Mouse (Mus musculus): ENCODE results near the gene Rassf4. TPM values are rescaled to one million over a fixed set of nuclear protein-coding genes. Genes with fewer than 3 reads are reported as not detected.

Rassf4 gene
- polyA plus RNA-seq, 1 experiment from 2014 or later, result 6.1 TPM

DNA sequence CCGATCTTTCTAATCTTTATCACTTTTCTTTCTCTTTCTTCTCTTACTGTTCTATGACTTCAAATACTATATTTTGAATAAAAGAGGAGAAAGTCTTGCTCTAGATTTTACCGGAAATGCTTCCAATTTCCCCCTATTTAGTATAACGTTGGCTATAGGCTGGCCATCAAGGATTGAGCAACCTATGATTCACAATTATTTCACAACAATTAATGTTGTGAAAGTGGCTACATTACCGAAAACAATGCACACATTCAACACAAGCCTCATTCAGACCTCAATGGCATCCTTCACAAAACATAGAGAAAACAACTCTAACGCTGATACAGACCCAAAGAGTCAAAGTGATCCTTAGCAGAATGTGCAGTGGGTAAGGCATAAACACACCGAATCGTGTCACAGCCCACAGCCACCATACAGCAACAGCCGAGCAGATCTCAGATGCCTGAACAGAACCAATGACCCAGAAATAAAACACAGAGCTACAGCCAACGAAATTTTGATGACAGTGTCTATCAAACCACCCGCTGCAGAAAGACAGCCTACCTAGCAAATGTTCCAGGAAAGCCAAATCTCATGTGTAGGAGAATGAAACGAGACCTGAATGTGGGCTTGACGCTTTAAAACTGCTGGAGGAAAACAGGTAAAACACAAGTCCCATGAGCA lies 7.5 kb downstream of the Rassf4 start:
- no peaks in the 10 kb centered on the region for H3K36me3 ChIP-seq (ENCODE audit: insufficient read depth, low read length)
- H3K27ac ChIP-seq (ENCODE audit: low read length), result no peak overlapping the region
- H3K4me3 ChIP-seq (ENCODE audit: low read length), result no peak overlapping the region
- peaks cover 10% of the 10 kb centered on the region; the same call in 1 of the 2 replicates for H3K4me1 ChIP-seq (ENCODE audit: insufficient read depth, low read length)
- no peaks in the 10 kb centered on the region for H3K9me3 ChIP-seq (ENCODE audit: low read length)
- 77% methylated on average over 12 of the region's 12 CpGs for WGBS
- ATAC-seq (ENCODE audit: low FRiP score, low TSS enrichment), result no peak
- no peak overlapping the region for H3K9ac ChIP-seq (replicated peaks; ENCODE audit: low read length)
- H3K27me3 ChIP-seq (ENCODE audit: insufficient read depth, low read length), result no peaks in the 10 kb centered on the region
- no peak overlapping the region for H3K4me2 ChIP-seq (replicated peaks; ENCODE audit: low read depth, low read length)

DNA sequence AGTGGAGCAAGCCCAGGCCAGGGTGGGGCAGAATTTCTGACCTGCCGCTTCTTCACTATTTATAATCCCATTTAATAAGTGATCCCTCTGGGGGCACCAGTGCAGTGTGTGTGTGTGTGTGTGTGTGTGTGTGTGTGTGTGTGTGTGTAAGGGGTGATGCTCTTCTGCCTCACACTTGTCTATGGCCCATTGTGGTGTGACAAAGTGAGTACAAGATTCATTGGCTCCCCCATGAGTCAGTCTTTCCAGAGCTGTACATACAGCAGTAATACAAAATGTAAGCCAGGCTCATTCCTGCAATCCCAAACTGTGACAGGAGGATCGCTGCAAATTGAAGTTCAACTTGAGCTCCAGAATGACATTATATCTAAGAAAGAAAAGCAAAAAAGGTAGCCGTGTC lies 8.9 kb downstream of the Rassf4 start:
- 55% methylated on average over 3 of the region's 3 CpGs for WGBS
- no peaks in the 10 kb centered on the region for H3K4me1 ChIP-seq (ENCODE audit: insufficient read depth, low read length)
- H3K27ac ChIP-seq (ENCODE audit: low read length), result no peak overlapping the region
- no peak overlapping the region for H3K9ac ChIP-seq (replicated peaks; ENCODE audit: low read length)
- no peak overlapping the region for H3K4me2 ChIP-seq (replicated peaks; ENCODE audit: low read depth, low read length)
- H3K27me3 ChIP-seq (ENCODE audit: insufficient read depth, low read length), result no peaks in the 10 kb centered on the region
- H3K4me3 ChIP-seq (ENCODE audit: low read length), result no peak overlapping the region
- H3K9me3 ChIP-seq (ENCODE audit: low read length), result no peaks in the 10 kb centered on the region
- ATAC-seq (ENCODE audit: low FRiP score, low TSS enrichment), result no peak
- H3K36me3 ChIP-seq (ENCODE audit: insufficient read depth, low read length), result no peaks in the 10 kb centered on the region

DNA sequence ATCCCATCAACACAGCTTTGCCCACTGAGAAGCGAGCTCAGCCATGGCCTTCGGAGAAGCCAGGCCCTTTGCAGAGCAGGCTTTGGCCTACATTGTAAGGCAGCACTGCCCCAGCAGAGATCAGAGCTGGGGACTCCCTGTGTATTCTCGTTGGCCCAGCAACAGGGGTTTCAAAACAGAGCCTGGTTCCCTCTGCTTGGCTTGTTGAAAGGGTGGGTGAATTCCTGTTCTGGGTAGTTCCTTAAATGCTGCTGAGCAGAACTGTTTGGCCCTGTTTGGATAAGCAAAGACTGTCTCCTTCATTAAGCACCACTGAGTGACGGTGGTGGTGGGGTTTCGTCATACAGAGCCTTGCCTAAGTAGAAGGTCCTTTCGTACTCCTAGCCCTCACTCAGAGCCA lies 9.7 kb downstream of the Rassf4 start:
- no peaks in the 10 kb centered on the region for H3K4me1 ChIP-seq (ENCODE audit: insufficient read depth, low read length)
- no peak overlapping the region for H3K9ac ChIP-seq (replicated peaks; ENCODE audit: low read length)
- no peak overlapping the region for H3K4me3 ChIP-seq (ENCODE audit: low read length)
- H3K27me3 ChIP-seq (ENCODE audit: insufficient read depth, low read length), result no peaks in the 10 kb centered on the region
- no peaks in the 10 kb centered on the region for H3K9me3 ChIP-seq (ENCODE audit: low read length)
- H3K36me3 ChIP-seq (ENCODE audit: insufficient read depth, low read length), result no peaks in the 10 kb centered on the region
- no peak overlapping the region for H3K4me2 ChIP-seq (replicated peaks; ENCODE audit: low read depth, low read length)
- 86% methylated on average over 6 of the region's 6 CpGs for WGBS
- no peak overlapping the region for H3K27ac ChIP-seq (ENCODE audit: low read length)
- ATAC-seq (ENCODE audit: low FRiP score, low TSS enrichment), result no peak

DNA sequence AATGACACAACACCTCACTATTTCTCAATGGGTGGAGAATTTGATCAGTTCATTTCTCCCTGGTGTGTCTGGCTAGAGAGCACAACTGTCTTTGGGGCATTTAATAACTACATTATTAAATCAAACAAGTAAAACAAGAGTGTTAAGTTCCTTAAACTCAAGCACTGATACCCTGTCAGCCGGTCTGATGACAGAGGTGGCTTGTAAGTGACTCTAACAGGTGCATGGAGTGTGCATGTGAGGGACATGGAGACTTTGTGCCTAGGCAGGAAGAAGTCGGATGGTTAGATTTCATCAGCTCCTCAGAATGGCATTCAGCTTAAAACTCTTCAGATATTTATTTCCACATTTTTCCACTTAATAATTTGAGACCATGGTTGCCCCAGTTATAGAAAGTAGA lies 10.4 kb downstream of the Rassf4 start:
- no peaks in the 10 kb centered on the region for H3K4me1 ChIP-seq (ENCODE audit: insufficient read depth, low read length)
- no peaks in the 10 kb centered on the region for H3K9me3 ChIP-seq (ENCODE audit: low read length)
- H3K4me3 ChIP-seq (ENCODE audit: low read length), result no peak overlapping the region
- no peak for ATAC-seq (ENCODE audit: low FRiP score, low TSS enrichment)
- no peak overlapping the region for H3K4me2 ChIP-seq (replicated peaks; ENCODE audit: low read depth, low read length)
- no peaks in the 10 kb centered on the region for H3K27me3 ChIP-seq (ENCODE audit: insufficient read depth, low read length)
- H3K36me3 ChIP-seq (ENCODE audit: insufficient read depth, low read length), result no peaks in the 10 kb centered on the region
- no peak overlapping the region for H3K9ac ChIP-seq (replicated peaks; ENCODE audit: low read length)
- WGBS, result 83% methylated on average over 2 of the region's 2 CpGs
- H3K27ac ChIP-seq (ENCODE audit: low read length), result no peak overlapping the region

DNA sequence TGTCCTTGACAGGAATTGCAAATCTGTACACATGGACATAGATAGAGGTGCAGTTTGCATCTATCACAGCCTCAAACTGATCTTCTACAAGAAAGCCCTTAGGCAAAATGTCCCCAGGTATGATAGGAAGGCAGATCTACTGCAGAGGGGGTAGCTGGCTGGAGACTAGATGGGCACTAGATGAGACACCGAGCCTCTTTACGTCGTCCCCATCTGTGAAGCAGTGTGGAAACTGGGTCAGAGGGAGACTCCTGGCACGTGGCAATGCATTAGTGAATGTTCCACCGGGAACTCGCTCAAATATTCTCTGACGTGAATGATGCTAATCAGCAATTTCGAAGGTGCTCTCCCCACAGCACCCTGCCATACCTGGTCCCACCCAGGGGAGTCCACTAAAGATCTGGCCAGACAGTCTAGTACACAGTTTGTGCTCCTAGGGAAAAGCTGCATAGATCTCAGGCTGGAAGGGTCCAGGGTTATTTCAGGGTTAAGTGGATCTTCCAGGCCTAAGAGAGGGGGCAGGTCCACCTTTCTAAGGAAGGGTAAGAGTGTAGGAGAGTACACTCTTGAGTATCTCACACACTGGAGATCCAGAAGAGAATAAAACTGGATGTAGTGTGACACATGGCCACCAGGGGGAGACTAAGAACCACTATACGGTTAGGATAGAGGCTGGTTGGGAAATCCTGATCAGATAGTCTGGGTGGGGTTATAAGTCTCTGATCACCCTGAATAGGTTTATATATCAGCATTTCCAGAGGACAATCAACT lies 19.9 kb downstream of the Rassf4 start:
- H3K4me2 ChIP-seq (replicated peaks; ENCODE audit: low read depth, low read length), result no peak overlapping the region
- H3K9me3 ChIP-seq (ENCODE audit: low read length), result no peaks in the 10 kb centered on the region
- 60% methylated on average over 9 of the region's 9 CpGs for WGBS
- H3K4me3 ChIP-seq (ENCODE audit: low read length), result no peak overlapping the region
- H3K27me3 ChIP-seq (ENCODE audit: insufficient read depth, low read length), result no peaks in the 10 kb centered on the region
- peaks cover 4% of the 10 kb centered on the region; the same call in 1 of the 2 replicates for H3K4me1 ChIP-seq (ENCODE audit: insufficient read depth, low read length)
- H3K36me3 ChIP-seq (ENCODE audit: insufficient read depth, low read length), result no peaks in the 10 kb centered on the region
- H3K27ac ChIP-seq (ENCODE audit: low read length), result no peak overlapping the region
- H3K9ac ChIP-seq (replicated peaks; ENCODE audit: low read length), result no peak overlapping the region
- peak; percentile 74 for ATAC-seq (ENCODE audit: low FRiP score, low TSS enrichment)

DNA sequence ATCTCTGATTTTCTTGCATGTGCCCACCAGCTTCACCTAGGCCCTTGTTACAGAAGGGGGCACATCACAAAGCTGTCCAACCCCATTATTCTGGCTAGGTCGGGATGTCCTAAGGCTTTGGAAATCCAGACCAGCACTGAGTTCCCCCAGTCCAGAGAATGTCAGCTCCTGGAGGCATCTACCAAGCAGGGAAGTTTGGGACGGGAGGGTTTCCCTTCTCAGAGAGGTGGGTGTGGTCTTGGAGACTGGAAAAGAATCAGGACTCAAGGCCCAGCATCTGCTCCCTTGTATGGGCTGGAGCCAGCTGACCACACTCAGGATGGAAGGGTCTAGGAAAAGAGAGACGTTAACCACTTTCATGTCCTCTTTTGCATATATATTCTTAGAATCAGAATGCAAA lies 20.6 kb downstream of the Rassf4 start:
- H3K27ac ChIP-seq (ENCODE audit: low read length), result no peak overlapping the region
- no peak overlapping the region for H3K4me3 ChIP-seq (ENCODE audit: low read length)
- H3K36me3 ChIP-seq (ENCODE audit: insufficient read depth, low read length), result no peaks in the 10 kb centered on the region
- no peak for ATAC-seq (ENCODE audit: low FRiP score, low TSS enrichment)
- H3K9ac ChIP-seq (replicated peaks; ENCODE audit: low read length), result no peak overlapping the region
- H3K4me1 ChIP-seq (ENCODE audit: insufficient read depth, low read length), result peaks cover 4% of the 10 kb centered on the region; the same call in 1 of the 2 replicates
- H3K27me3 ChIP-seq (ENCODE audit: insufficient read depth, low read length), result no peaks in the 10 kb centered on the region
- no peak overlapping the region for H3K4me2 ChIP-seq (replicated peaks; ENCODE audit: low read depth, low read length)
- H3K9me3 ChIP-seq (ENCODE audit: low read length), result no peaks in the 10 kb centered on the region
- WGBS, result 68% methylated on average over 3 of the region's 3 CpGs

DNA sequence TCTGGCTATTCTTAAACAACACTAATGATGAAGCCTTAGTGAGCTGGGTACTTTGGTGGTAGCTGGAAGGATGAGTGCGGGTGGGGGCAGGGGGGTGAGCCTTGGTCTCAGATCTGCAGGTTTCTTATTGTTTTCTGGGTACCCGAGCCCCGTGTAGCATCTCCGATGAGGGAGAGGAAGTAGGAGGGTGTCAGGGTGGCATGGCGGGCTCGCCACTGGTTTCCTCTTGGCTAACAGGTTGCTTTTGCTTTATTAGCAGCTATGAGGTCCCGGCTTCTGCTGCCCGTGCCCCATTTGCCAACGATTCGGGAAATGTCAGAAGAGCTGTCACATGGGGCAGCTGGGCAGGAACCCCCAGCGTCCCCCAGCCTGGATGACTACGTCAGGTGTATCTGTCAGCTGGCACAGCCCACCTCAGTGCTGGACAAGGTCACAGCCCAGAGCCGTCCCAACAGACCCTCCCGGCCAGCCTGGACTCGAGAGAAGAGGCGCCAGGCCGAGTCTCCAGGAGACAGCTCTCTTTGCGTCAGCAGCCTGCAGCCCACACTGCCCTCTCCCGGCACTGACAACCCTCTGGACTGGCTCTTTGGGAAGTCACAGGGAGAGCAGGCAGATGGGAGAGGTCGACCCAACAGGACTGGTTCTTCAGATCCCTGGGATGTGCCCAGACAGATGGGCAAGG lies 22.2 kb downstream of the Rassf4 start:
- Histone ChIP-seq H3K4me1 (ENCODE audit: insufficient read depth, low read length) (peaks cover 4% of the 10 kb centered on the region; the same call in 1 of the 2 replicates), H3K4me2 (replicated peaks; ENCODE audit: low read depth, low read length) (peak overlapping the region; percentile 31), H3K9ac (replicated peaks; ENCODE audit: low read length) (peak overlapping the region; percentile 24), H3K4me3 (ENCODE audit: low read length) (peak overlapping the region; percentile 31), H3K36me3 (ENCODE audit: insufficient read depth, low read length) (no peaks in the 10 kb centered on the region), H3K27me3 (ENCODE audit: insufficient read depth, low read length) (no peaks in the 10 kb centered on the region), H3K27ac (ENCODE audit: low read length) (no peak overlapping the region), H3K9me3 (ENCODE audit: low read length) (no peaks in the 10 kb centered on the region)
- no peak for ATAC-seq (ENCODE audit: low FRiP score, low TSS enrichment)
- 63% methylated on average over 19 of the region's 20 CpGs for WGBS

DNA sequence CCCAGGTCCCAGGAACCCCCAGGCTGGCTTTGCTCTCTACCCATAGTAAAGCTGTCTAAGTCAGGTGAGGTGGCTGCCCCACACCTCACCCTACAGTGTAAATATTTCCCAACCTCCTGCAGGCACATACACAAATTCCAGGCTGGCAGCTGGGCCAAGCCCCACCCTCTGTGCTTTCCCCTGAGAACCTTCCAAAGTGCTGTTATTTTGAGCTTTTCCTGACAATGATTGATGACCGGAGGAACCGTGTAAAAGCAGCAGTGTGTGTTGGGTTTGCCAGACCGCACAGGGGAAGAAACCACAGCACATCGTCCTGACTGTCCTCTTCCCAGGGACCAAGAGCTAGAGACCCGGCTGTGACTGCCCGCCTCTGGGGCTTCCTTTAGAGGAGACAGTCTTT lies 23.3 kb downstream of the Rassf4 start, which contains the start of gene Depp1:
TSS of gene Depp1 (plus strand) at position 204 of the 400 bp plus-strand sequence.
- peak within 1 kb of the TSS; percentile 31 for H3K4me3 ChIP-seq (ENCODE audit: low read length)

DNA sequence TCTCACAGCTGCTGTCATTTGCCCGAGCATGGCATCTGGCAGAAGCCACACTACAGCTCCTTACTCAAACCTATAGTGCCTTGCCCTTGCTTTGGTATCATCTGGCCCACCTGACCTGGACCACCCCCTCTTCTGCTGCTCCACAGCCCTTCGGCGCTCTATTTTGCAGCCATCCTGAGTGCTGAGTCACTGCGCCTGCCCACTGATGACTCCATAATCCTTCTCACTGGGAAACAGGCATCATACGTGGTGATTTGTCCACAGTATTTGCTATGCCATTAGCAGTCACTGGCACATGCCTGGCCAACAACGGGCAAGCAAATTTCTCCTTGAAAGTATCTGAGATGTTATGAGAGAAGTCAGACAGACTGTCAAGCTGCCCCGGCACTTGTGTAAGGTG lies 23.9 kb downstream of the Rassf4 start:
- Histone ChIP-seq H3K9ac (replicated peaks; ENCODE audit: low read length) (no peak overlapping the region), H3K4me3 (ENCODE audit: low read length) (no peak overlapping the region)
- 84% methylated on average over 7 of the region's 7 CpGs for WGBS

More for the DNA sequence above, 23.3 kb downstream of the Rassf4 start, which contains the start of gene Depp1:
- Histone ChIP-seq H3K9me3 (ENCODE audit: low read length) (no peaks in the 10 kb centered on the region), H3K27ac (ENCODE audit: low read length) (0 out of 2 replicates have a peak within 1 kb of the TSS, but pooled peaks have one; percentile 31), H3K36me3 (ENCODE audit: insufficient read depth, low read length) (no peaks in the 10 kb centered on the region), H3K9ac (replicated peaks; ENCODE audit: low read length) (peak within 1 kb of the TSS; percentile 39), H3K4me2 (replicated peaks; ENCODE audit: low read depth, low read length) (peak within 1 kb of the TSS; percentile 31), H3K4me1 (ENCODE audit: insufficient read depth, low read length) (peaks cover 4% of the 10 kb centered on the region; the same call in 1 of the 2 replicates), H3K27me3 (ENCODE audit: insufficient read depth, low read length) (no peaks in the 10 kb centered on the region)
- ATAC-seq (ENCODE audit: low FRiP score, low TSS enrichment), result peak; percentile 75
- 14% methylated on average over 6 of the region's 6 CpGs for WGBS

More for the DNA sequence above, 23.9 kb downstream of the Rassf4 start:
- no peak overlapping the region for H3K4me2 ChIP-seq (replicated peaks; ENCODE audit: low read depth, low read length)
- H3K27me3 ChIP-seq (ENCODE audit: insufficient read depth, low read length), result no peaks in the 10 kb centered on the region
- no peak overlapping the region for H3K27ac ChIP-seq (ENCODE audit: low read length)
- no peaks in the 10 kb centered on the region for H3K9me3 ChIP-seq (ENCODE audit: low read length)
- peaks cover 4% of the 10 kb centered on the region; the same call in 1 of the 2 replicates for H3K4me1 ChIP-seq (ENCODE audit: insufficient read depth, low read length)
- no peaks in the 10 kb centered on the region for H3K36me3 ChIP-seq (ENCODE audit: insufficient read depth, low read length)
- ATAC-seq (ENCODE audit: low FRiP score, low TSS enrichment), result no peak

All from kidney, embryonic 16.5 days (tissue).